Mouse (Mus musculus) bone marrow macrophage, adult 2 months (primary cell): ENCODE measurements around the gene Ccdc151. TPM values are rescaled to one million over a fixed set of nuclear protein-coding genes. Genes with fewer than 3 reads are reported as not detected.

Source experiments
- H3K27ac ChIP-seq: 2 replicates; pipeline ENCODE4 v1.5.1; 2012; ENCODE audit warnings: low read depth, low read length; ENCODE audit not compliant: insufficient read depth
- H3K4me1 ChIP-seq: 2 replicates; pipeline ENCODE4 v1.6.1; 2012; ENCODE audit warnings: low read length; ENCODE audit not compliant: control insufficient read depth, insufficient read depth
- H3K4me3 ChIP-seq: 2 replicates; pipeline ENCODE4 v1.5.1; 2012; ENCODE audit warnings: mild to moderate bottlenecking, low read length, moderate library complexity; ENCODE audit not compliant: insufficient read depth
- CTCF ChIP-seq: IDR thresholded peaks from 2 replicates; pipeline ENCODE4 v1.5.1; 2012; ENCODE audit warnings: low read depth, mild to moderate bottlenecking, low read length, moderate library complexity
- POLR2A ChIP-seq: IDR thresholded peaks from 2 replicates; pipeline ENCODE4 v1.6.1; 2012; ENCODE audit warnings: mild to moderate bottlenecking, low read depth, low read length, borderline replicate concordance
- polyA plus RNA-seq: library from polyadenylated mRNA; stranded (reverse); fragments of >200 nt; gene quantifications from 2 replicates; pipeline ENCODE4 v1.2.4, GENCODE M21; 2012; ENCODE audit not compliant: missing spikeins, insufficient read depth, insufficient read length

Gene Ccdc151
- polyA plus RNA-seq, 1 experiment: not detected

- H3K4me3 ChIP-seq: no peak overlapping the region
- TF ChIP-seq POLR2A (no peak), CTCF (no peak)
- H3K27ac ChIP-seq: no peak overlapping the region
- no peaks in the 10 kb centered on the region for H3K4me1 ChIP-seq
Observed at GRCm38 (mm10) chr9:22035300-22036044, 33.0 kb upstream of the Ccdc151 start.

- TF ChIP-seq CTCF: no peak
- no peak for TF ChIP-seq POLR2A
- no peak overlapping the region for H3K27ac ChIP-seq
- H3K4me1 ChIP-seq: no peaks in the 10 kb centered on the region
- no peak overlapping the region for H3K4me3 ChIP-seq
Observed at GRCm38 (mm10) chr9:22030386-22030785, 28.0 kb upstream of the Ccdc151 start.

GRCm38 (mm10) chr9:22028467-22028866 is 26.0 kb upstream of the Ccdc151 start:
- H3K4me1 ChIP-seq: no peaks in the 10 kb centered on the region
- H3K27ac ChIP-seq: no peak overlapping the region
- TF ChIP-seq POLR2A (no peak), CTCF (no peak)
- H3K4me3 ChIP-seq: no peak overlapping the region

- H3K27ac ChIP-seq: no peak overlapping the region
- H3K4me3 ChIP-seq: no peak overlapping the region
- no peaks in the 10 kb centered on the region for H3K4me1 ChIP-seq
- no peak for TF ChIP-seq POLR2A
- TF ChIP-seq CTCF: no peak
Observed at GRCm38 (mm10) chr9:22024592-22024991, 22.2 kb upstream of the Ccdc151 start.

GRCm38 (mm10) chr9:22017208-22017825 is 14.9 kb upstream of the Ccdc151 start:
- H3K27ac ChIP-seq: no peak overlapping the region
- TF ChIP-seq POLR2A: no peak
- TF ChIP-seq CTCF: no peak
- H3K4me3 ChIP-seq: no peak overlapping the region
- peaks cover 8% of the 10 kb centered on the region for H3K4me1 ChIP-seq

GRCm38 (mm10) chr9:22016245-22016644 is 13.8 kb upstream of the Ccdc151 start:
- Histone ChIP-seq H3K27ac (no peak overlapping the region), H3K4me1 (peaks cover 8% of the 10 kb centered on the region), H3K4me3 (no peak overlapping the region)
- no peak for TF ChIP-seq POLR2A
- no peak for TF ChIP-seq CTCF

GRCm38 (mm10) chr9:22012731-22013130 is 10.3 kb upstream of the Ccdc151 start:
- Histone ChIP-seq H3K27ac (no peak overlapping the region), H3K4me1 (peaks cover 8% of the 10 kb centered on the region), H3K4me3 (no peak overlapping the region)
- TF ChIP-seq CTCF (no peak), POLR2A (no peak)

GRCm38 (mm10) chr9:22011055-22011454 is 8.6 kb upstream of the Ccdc151 start:
- Histone ChIP-seq H3K27ac (no peak overlapping the region), H3K4me1 (peaks cover 3% of the 10 kb centered on the region; the same call in 1 of the 2 replicates), H3K4me3 (no peak overlapping the region)
- TF ChIP-seq POLR2A (no peak), CTCF (no peak)

- Histone ChIP-seq H3K4me1 (peaks cover 12% of the 10 kb centered on the region), H3K4me3 (no peak overlapping the region), H3K27ac (no peak overlapping the region)
- TF ChIP-seq POLR2A: no peak
- no peak for TF ChIP-seq CTCF
Observed at GRCm38 (mm10) chr9:22004546-22004945, 2.1 kb upstream of the Ccdc151 start.

GRCm38 (mm10) chr9:22003163-22003554 is 725 bp upstream of the Ccdc151 start:
- TF ChIP-seq POLR2A: no peak
- no peak for TF ChIP-seq CTCF
- H3K4me1 ChIP-seq: peaks cover 12% of the 10 kb centered on the region

GRCm38 (mm10) chr9:22001633-22002032 is 801 bp downstream of the Ccdc151 start:
- H3K27ac ChIP-seq: no peak overlapping the region
- H3K4me1 ChIP-seq: peaks cover 12% of the 10 kb centered on the region
- no peak overlapping the region for H3K4me3 ChIP-seq
- no peak for TF ChIP-seq CTCF
- no peak for TF ChIP-seq POLR2A

More at GRCm38 (mm10) chr9:22003163-22003554, 725 bp upstream of the Ccdc151 start:
- peak overlapping the region; percentile 63 for H3K27ac ChIP-seq
- H3K4me3 ChIP-seq: peak overlapping the region; percentile 87
